Mouse (Mus musculus) liver, adult 2 months (tissue): ENCODE measurements around the gene Abi2.

Experiments used
- CTCF ChIP-seq: fragments of 200-500 bp; IDR thresholded peaks from 2 replicates; pipeline ENCODE4 v1.5.1; 2011; ENCODE audit warnings: low read depth, low read length, control low read depth
- POLR2A ChIP-seq: fragments of 200-500 bp; IDR thresholded peaks from 2 replicates; pipeline ENCODE4 v1.6.1; 2011; ENCODE audit warnings: low read length, control low read depth; ENCODE audit not compliant: insufficient read depth; ENCODE audit errors: extremely low read depth

GRCm38 (mm10) chr1:60530636-60531035 is 121.2 kb downstream of the Abi2 start:
- TF ChIP-seq CTCF, result no peak
- no peak for TF ChIP-seq POLR2A
